Mouse (Mus musculus) gastrocnemius, postnatal 4 days (tissue): ENCODE data around the gene Nudt22. TPM values are rescaled to one million over a fixed set of nuclear protein-coding genes. Genes with fewer than 3 reads are reported as not detected.
"Not testable (repeated sequence)": the region's sequence is repeated elsewhere in the genome, so short reads cannot be mapped to it uniquely, and the experiment has no call there.

Source experiments
- DNase-seq, 2 experiments: peaks; one replicate each; pipeline ENCODE4 v3.0.0; 2021 to 2022; ENCODE audit warnings: low spot score in 2 of 2, mixed read lengths in 2 of 2
- total RNA-seq, 2 experiments: library from RNA; stranded (reverse); gene quantifications; 2 replicates each; pipeline ENCODE4 v1.2.3; 2021

The Nudt22 gene
- total RNA-seq, 2 experiments from 2014 or later = 17.1 to 23.6 TPM

DNA sequence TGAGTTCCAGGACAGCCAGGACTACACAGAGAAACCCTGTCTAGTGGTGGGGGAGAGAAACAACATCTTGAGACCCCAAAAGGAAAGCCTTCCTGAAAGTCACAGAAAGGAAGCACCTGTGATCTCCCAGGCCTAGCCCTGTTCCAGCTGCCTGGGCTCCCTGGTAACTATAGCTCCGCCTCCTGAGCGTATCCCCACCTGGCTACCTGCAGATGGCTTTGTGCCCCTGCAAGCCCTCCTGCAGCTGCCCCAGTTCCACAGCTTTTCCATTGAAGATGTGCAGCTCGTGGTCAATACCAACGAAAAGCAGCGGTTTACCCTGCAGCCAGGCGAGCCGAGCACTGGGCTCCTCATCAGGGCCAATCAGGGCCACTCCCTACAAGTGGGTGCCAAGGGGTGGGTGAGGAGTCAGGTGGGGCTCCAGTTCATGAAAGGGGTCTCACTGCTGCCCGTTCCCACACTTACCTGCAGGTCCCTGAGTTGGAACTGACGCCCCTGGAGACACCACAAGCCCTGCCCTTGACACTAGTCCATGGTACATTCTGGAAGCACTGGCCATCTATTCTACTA lies 1.9 kb upstream of the Nudt22 start:
- DNase-seq = no peak

DNA sequence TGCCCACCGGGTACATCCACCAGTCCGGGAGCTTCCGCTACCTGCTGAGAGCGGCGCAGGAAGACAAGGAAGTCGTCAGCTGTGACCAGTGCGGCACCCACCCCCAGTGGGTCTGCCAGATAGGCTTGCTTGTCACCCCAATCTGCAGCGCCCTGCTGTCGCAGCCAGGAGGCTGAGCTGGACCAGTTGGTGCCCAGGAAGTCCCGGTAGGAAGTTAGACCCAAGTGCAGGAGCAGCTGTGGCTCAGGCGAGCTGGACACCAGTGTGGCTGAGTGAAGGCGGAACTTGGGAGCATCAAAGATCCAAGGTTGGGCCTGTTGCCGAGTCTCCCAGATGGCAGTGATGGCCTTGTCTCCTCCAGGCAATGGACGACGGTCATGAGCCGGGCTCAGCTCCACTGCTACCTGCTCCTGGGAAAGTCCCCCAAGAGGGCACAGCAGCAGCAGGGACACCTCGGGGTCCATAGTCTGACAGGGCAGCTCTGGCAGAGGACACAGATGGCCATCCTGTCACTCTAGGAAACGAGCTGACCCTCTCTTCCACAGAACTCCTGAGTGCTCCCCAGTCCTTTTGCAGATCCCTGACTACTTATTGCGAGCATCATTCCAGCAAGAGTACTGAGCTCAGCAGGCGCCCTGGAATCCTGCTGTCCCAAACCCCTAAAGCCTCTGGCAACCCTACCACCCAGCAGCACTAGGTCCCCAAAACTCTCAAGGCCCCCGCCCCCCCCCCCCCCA lies 494 bp downstream of the Nudt22 start:
- DNase-seq = peak in 1 of 2 experiments; percentile 29

GRCm38 (mm10) chr19:6994489-6994888 lies 1.4 kb downstream of the Nudt22 start:
- no peak for DNase-seq

DNA sequence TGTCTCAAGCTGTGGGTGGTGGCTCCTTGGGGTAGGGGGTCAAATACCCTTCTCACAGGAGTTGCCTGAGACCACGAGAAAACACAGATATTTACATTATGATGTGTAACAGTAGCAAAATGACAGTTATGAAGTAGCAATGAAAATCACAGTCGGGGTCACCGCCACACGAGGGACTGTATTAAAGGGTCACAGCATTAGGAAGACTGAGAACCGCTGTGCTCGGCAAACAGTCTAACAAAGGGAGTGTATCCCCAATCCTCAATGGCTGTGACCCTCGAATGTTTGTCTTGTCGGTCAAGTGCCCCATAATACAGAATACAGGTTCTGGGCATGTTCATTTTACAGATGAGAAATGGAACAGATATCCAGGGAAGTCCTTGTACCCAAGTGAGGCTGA lies 1.9 kb downstream of the Nudt22 start:
- DNase-seq = no peak

DNA sequence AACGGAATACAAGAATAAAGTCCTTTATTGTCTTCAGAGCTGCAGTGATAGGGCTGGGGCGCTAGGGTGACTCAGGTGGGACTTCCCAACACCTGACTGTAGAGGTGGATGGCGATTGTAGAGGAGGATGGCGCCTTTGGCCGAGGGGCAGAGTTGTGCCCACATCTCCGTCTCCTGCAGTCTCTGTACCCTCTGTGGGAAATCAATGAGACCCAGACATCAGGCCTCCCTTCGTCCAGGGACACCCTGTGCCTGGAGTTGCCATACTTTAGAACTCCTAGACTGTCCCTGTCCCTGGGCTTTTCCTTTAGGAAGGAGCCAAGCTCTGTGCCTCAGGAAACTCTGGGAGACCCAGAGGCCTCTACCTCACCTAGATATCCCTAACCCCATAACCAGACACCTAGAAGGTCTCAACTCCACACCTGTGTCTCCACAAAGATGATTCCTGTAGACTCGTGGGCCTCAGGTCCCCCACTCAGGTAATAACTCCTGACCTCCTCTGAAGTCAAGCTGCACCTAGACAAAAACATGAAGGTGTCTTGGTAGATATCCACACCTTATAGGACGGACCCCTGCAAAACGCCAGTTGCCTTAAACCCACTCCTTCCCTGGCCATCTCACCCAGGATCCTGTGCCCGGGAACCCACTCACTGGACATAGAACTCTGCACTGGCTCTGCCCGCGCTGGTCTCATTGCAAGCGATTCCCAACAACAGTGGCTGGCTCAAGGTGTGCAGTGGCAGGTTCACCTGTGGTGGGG lies 2.7 kb downstream of the Nudt22 start:
- DNase-seq = no peak

DNA sequence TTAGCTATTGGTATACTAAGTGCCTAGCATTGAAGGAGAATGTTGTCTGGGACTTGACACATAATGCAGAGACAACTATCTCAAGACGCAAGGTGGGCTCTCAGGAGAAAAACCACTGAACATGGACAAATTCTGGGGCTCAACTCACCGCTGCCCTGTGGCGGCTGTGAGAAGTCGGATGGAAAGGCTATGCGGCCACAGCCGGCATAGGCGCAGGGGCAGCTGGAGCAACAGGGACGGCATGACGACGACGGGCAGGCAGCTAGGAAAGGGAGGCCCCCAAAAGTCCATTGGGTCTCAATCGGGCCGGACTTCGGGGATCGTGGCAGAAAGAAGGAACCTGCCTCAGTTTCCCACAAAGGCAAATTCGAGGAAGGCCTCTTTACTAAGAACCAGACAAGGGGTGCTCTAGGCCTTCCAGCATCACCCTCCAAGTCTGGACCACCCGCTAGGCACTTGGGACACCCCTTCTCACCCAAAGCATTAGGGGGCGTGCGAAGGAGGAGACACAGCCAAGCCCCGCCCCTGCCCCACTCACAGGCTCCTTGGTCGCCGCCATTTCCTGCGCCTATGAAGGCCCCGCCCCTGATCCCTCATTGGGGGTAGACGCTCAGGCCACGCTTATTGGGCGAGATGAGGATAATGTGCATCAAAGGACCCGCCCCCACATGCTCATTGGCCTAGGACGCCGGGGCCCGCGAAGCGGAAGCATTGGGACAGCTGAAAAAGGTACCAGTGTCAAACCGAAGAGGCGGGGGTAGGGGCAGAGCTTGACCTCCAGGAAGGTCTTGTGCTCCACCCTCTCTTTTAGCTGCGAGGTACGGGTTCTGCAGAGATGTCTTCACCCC lies 3.7 kb downstream of the Nudt22 start, which contains the start of gene Dnajc4:
Gene Dnajc4 (minus strand): TSS at position 562 of the 848 bp plus-strand sequence.
- DNase-seq = peak; percentile 91 to 96

GRCm38 (mm10) chr19:6991166-6991565 lies 4.8 kb downstream of the Nudt22 start:
- DNase-seq = not testable (repeated sequence)

DNA sequence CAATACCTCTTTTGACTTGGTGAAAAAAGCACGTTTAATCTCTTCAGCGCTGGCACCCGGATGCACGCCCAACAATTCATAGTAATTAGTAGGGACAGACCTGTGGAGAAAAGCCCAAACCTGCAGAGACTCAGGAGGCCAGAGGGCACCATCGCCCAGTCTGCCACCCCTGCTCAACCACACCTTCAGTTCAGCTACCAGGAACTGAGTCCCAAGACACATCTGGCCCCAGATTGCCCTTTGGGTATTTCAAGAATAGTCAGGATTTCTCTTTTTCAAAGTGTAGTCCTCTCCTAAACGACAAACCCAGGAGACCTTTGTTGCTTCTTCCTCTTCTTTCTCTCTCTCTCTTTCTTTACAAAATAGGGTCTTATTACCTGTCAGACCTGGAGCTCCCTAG lies 5.2 kb downstream of the Nudt22 start:
- DNase-seq = no peak

DNA sequence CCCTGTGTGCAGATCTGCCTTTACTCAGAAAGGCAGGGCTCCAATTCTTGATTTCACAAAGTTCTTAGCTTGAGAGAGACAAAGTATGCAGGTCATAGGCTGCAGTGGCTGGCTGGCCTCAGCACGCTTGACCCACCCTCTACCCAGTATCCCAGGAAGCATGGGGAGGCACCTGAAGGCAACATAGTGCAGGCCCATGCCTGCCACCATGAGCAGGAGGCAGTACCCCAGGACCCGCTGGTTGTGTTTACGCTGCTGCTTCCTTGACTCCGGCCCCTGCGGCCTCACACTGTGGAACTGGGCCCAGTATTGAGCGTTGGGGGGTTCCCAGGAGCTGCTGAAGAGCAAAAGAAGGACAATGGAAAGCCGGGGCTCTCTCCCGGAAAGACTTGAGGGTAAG lies 6.7 kb downstream of the Nudt22 start:
- DNase-seq = no peak

DNA sequence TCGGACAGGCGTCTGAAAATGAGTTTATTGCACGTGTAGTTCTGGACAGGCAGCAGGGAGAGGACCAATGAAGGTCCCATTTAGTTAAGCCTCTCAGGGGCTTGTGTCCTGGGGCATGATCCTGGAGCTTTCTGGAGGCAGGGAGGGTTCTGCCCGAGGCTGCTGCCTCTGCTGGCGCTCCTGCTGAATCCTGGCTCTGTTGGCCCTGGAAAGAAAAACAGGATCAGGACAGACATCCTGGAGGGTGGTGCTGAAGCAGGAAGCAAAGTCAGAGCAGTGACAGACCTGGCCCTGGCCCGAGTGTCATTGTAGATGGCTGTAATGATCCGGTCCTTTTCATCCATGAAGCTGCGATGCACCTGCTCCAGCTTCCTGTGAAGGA lies 8.0 kb downstream of the Nudt22 start:
- no peak for DNase-seq

DNA sequence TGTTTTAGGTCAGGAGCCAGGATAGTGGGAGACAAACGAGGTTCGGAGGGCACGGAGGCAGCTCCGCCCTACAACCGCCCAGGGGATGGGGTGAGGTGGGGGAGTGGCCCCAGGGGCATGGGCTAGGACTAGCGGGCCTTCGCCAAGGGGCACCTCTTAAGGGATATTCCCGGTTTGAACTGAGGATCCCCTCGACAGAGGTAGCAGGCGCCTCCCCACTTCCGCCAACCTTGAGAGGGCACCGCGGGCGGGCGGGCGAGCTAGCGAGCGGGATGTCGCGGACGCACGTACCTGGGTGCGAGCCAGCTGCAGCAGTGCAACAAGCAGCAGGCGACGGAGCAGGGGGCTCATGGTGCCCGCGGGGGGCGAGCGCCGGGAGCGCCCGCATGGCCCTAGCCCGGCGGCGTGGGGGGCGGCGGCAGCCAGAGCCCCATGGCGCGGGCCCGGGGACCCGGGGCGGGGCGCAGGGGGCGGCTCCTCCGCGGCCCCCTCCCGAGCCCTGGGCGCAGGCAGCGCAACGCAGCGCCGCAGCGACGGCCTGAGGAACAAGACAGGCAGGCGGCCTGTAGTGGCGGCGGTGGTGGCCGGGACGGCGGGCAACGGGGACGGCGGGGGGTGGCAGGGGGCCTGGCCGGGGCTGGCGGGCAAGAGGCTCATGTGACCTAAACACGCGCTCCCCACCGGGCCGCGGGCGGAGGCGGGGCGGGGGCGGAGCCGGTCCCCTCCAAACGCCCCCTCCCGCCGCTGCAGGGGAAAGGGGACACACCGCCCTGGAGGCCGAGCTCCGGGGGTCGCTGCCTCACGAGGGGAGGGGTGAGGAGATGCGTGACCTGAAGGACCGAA lies 8.6 kb downstream of the Nudt22 start, which contains the start of gene Vegfb:
Gene Vegfb (minus strand): TSS at position 591 of the 843 bp plus-strand sequence.
- DNase-seq = peak in 1 of 2 experiments; percentile 70

DNA sequence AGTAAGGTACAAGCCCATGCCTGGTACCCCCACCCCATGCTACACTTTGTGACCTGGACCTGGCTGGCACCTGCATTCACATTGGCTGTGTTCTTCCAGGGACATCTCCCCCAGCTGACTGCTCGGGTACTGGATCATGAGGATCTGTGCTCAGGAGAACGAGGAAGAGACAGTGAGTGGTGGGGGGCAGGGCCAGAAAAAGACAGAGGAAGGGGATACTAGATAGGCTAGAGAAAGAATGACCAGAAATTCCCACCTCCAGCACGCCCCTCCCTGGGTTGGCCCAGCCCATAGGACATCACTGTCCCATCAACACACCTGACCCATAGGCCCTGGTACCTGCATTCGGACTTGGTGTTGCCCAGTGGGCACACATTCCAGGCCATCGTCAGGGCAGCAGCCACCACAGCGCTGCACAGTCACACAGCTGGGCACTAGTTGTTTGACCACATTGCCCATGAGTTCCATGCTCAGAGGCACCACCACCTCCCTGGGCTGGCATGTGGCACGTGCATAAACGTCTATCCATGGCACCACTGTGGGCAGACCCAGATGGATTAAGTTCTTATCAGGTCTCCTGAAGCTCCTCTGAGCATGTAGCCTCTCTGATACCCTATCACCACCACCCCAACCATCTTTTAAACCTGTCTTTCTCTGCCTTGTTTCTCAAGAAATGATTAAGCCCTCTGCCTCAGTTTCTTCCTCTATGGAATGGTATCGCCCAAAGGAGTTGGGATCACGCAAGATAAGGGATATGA lies 9.8 kb downstream of the Nudt22 start:
- DNase-seq = no peak

- DNase-seq = no peak
Observed at GRCm38 (mm10) chr19:6985300-6985699, 10.6 kb downstream of the Nudt22 start.

GRCm38 (mm10) chr19:6983621-6984020 lies 12.3 kb downstream of the Nudt22 start:
- no peak for DNase-seq

DNA sequence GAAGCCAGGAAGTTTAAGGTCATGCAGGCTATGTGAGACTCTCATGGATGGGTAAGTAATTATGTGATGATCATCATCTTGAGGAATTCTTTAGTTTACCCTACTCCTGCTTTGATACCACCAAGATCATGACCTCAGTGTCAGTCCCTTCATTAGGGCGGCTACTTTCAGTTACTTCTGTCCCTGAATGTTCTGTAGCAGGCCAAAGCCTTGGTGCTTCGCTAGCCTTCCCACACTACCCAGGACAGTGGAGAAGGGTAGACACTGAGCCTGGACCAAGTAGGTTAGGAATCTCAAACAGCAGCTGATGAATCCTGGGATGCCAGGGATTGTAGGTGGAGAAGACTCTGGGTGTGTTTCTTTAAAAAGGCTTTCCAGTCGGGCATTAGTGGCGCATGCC lies 14.5 kb downstream of the Nudt22 start:
- DNase-seq = no peak

DNA sequence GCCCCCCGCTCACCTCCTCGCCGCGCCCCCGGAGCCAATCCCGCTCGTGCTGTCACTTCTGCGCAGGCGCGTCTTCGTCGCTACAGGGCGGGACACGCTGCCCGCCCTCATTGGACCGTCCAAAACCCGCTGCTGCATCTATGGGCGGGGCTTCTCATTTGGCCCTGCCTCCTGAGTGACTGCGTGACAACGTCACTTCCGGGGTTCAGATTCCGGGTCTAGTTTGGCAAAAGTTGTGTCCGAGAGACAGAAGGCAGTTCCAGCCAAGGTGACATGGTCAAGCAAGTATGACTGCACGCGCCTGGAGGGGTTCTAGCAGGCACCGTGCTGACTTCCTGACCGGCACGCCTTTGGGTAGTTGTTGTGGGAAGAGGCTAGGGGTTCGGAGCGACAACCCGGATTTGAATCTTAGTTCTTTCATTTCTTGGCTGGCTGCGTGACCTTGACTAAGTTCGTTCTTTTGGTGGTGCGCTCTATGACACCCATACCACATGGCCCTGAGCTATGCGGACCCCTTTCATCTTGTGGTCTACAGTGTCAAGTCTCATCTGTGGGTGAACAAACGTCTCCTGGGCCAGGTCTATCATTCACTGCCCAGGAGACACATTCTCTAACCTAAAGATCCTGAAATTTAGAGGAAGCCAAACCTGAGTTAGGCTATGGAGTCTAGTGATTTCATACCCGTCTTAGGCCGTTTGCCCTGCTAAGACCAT lies 15.4 kb downstream of the Nudt22 start, which contains the start of gene Fkbp2:
Gene Fkbp2 (minus strand): TSS at position 121 of the 713 bp plus-strand sequence.
- DNase-seq = peak; percentile 96 to 99

GRCm38 (mm10) chr19:6979486-6980380 lies 16.2 kb downstream of the Nudt22 start:
- DNase-seq = peak; percentile 100
